Mouse (Mus musculus): ENCODE data around the gene Prkcd. TPM values are rescaled to one million over a fixed set of nuclear protein-coding genes. Genes with fewer than 3 reads are reported as not detected.

Gene Prkcd
- polyA plus RNA-seq, 1 experiment = 23.6 TPM

- H3K36me3 ChIP-seq (ENCODE audit: control insufficient read depth, insufficient read depth) = no peaks in the 10 kb centered on the region
- H3K27me3 ChIP-seq (ENCODE audit: control insufficient read depth, insufficient read depth, insufficient read length) = no peaks in the 10 kb centered on the region
- TF ChIP-seq MYOD1 (IDR thresholded peaks at IDR 0.05; ENCODE audit: control insufficient read depth in 1 of 3, insufficient read length in 2 of 3, low read depth in 2 of 3) (no peak), CEBPB (IDR thresholded peaks at IDR 0.05; ENCODE audit: insufficient read depth, poor library complexity, severe bottlenecking) (no peak), REST (IDR thresholded peaks at IDR 0.05; ENCODE audit: insufficient read depth, insufficient read length) (no peak), MAX (IDR thresholded peaks at IDR 0.05; ENCODE audit: low read depth) (no peak), POLR2A (IDR thresholded peaks at IDR 0.05; ENCODE audit: insufficient read length, low read depth) (no peak)
- no peak overlapping the region for H3ac ChIP-seq (ENCODE audit: control insufficient read depth, insufficient read length)
- H3K79me2 ChIP-seq (ENCODE audit: control insufficient read depth, insufficient read depth) = peaks cover 34% of the 10 kb centered on the region
- no peak overlapping the region for H3K4me2 ChIP-seq (ENCODE audit: low read depth)
- no peak overlapping the region for H3K4me3 ChIP-seq
Observed at GRCm38 (mm10) chr14:30622130-30622529, 3.9 kb downstream of the Prkcd start.

GRCm38 (mm10) chr14:30619982-30620578 is 5.9 kb downstream of the Prkcd start:
- no peak overlapping the region for H3K4me3 ChIP-seq

GRCm38 (mm10) chr14:30618746-30619275 is 7.2 kb downstream of the Prkcd start:
- H3K4me3 ChIP-seq = peak overlapping the region; percentile 5
- peak; percentile 65 for TF ChIP-seq POLR2A (IDR thresholded peaks at IDR 0.05; ENCODE audit: insufficient read length, low read depth)
- TF ChIP-seq MAX (IDR thresholded peaks at IDR 0.05; ENCODE audit: low read depth) = no peak
- TF ChIP-seq E2F4 (IDR thresholded peaks at IDR 0.05; ENCODE audit: insufficient read depth) = no peak
- TF ChIP-seq TCF3 (IDR thresholded peaks at IDR 0.05; ENCODE audit: insufficient read length, low read depth) = no peak
- no peak for TF ChIP-seq TCF12 (IDR thresholded peaks at IDR 0.05; ENCODE audit: insufficient read depth, poor library complexity, severe bottlenecking)
- TF ChIP-seq CEBPB (IDR thresholded peaks at IDR 0.05; ENCODE audit: insufficient read depth, poor library complexity, severe bottlenecking) = peak; percentile 75; the same call in 1 of the 2 replicates
- no peak for TF ChIP-seq MYOD1 (IDR thresholded peaks at IDR 0.05; ENCODE audit: control insufficient read depth in 1 of 3, insufficient read length in 2 of 3, low read depth in 2 of 3)
- TF ChIP-seq POLR2AphosphoS2 (IDR thresholded peaks at IDR 0.05; ENCODE audit: insufficient read length, low read depth) = peak; percentile 72
- no peak for TF ChIP-seq REST (IDR thresholded peaks at IDR 0.05; ENCODE audit: insufficient read depth, insufficient read length)
- H3K4me2 ChIP-seq (ENCODE audit: low read depth) = peak overlapping the region; percentile 60
- no peaks in the 10 kb centered on the region for H3K36me3 ChIP-seq (ENCODE audit: control insufficient read depth, insufficient read depth)
- peaks cover 28% of the 10 kb centered on the region for H3K79me2 ChIP-seq (ENCODE audit: control insufficient read depth, insufficient read depth)
- no peaks in the 10 kb centered on the region for H3K27me3 ChIP-seq (ENCODE audit: control insufficient read depth, insufficient read depth, insufficient read length)
- H3ac ChIP-seq (ENCODE audit: control insufficient read depth, insufficient read length) = no peak overlapping the region

More at GRCm38 (mm10) chr14:30619982-30620578, 5.9 kb downstream of the Prkcd start:
- Histone ChIP-seq H3K36me3 (ENCODE audit: control insufficient read depth, insufficient read depth) (no peaks in the 10 kb centered on the region), H3K27me3 (ENCODE audit: control insufficient read depth, insufficient read depth, insufficient read length) (no peaks in the 10 kb centered on the region), H3K79me2 (ENCODE audit: control insufficient read depth, insufficient read depth) (peaks cover 28% of the 10 kb centered on the region), H3ac (ENCODE audit: control insufficient read depth, insufficient read length) (no peak overlapping the region), H3K4me2 (ENCODE audit: low read depth) (no peak overlapping the region)
- TF ChIP-seq E2F4 (IDR thresholded peaks at IDR 0.05; ENCODE audit: insufficient read depth) = no peak
- TF ChIP-seq CEBPB (IDR thresholded peaks at IDR 0.05; ENCODE audit: insufficient read depth, poor library complexity, severe bottlenecking) = no peak
- no peak for TF ChIP-seq REST (IDR thresholded peaks at IDR 0.05; ENCODE audit: insufficient read depth, insufficient read length)
- TF ChIP-seq TCF3 (IDR thresholded peaks at IDR 0.05; ENCODE audit: insufficient read length, low read depth) = no peak
- peak in 1 of 3 experiments; percentile 39 for TF ChIP-seq MYOD1 (IDR thresholded peaks at IDR 0.05; ENCODE audit: control insufficient read depth in 1 of 3, insufficient read length in 2 of 3, low read depth in 2 of 3)
- no peak for TF ChIP-seq MYOG (IDR thresholded peaks at IDR 0.05; ENCODE audit: control insufficient read depth in 1 of 3, insufficient read depth in 1 of 3, insufficient read length in 2 of 3, low read depth in 2 of 3)

GRCm38 (mm10) chr14:30616751-30617150 is 9.3 kb downstream of the Prkcd start:
- peaks cover 19% of the 10 kb centered on the region for H3K79me2 ChIP-seq (ENCODE audit: control insufficient read depth, insufficient read depth)
- TF ChIP-seq TCF3 (IDR thresholded peaks at IDR 0.05; ENCODE audit: insufficient read length, low read depth) (no peak), E2F4 (IDR thresholded peaks at IDR 0.05; ENCODE audit: insufficient read depth) (no peak), MYOG (IDR thresholded peaks at IDR 0.05; ENCODE audit: control insufficient read depth in 1 of 3, insufficient read depth in 1 of 3, insufficient read length in 2 of 3, low read depth in 2 of 3) (no peak), POLR2A (IDR thresholded peaks at IDR 0.05; ENCODE audit: insufficient read length, low read depth) (no peak), MAX (IDR thresholded peaks at IDR 0.05; ENCODE audit: low read depth) (no peak), CEBPB (IDR thresholded peaks at IDR 0.05; ENCODE audit: insufficient read depth, poor library complexity, severe bottlenecking) (no peak), REST (IDR thresholded peaks at IDR 0.05; ENCODE audit: insufficient read depth, insufficient read length) (no peak), MYOD1 (IDR thresholded peaks at IDR 0.05; ENCODE audit: control insufficient read depth in 1 of 3, insufficient read length in 2 of 3, low read depth in 2 of 3) (no peak), POLR2AphosphoS2 (IDR thresholded peaks at IDR 0.05; ENCODE audit: insufficient read length, low read depth) (no peak), USF1 (IDR thresholded peaks at IDR 0.05; ENCODE audit: low read depth) (no peak), TCF12 (IDR thresholded peaks at IDR 0.05; ENCODE audit: insufficient read depth, poor library complexity, severe bottlenecking) (no peak), SRF (IDR thresholded peaks at IDR 0.05; ENCODE audit: control insufficient read depth, insufficient read length, low read depth) (no peak)
- no peaks in the 10 kb centered on the region for H3K36me3 ChIP-seq (ENCODE audit: control insufficient read depth, insufficient read depth)
- H3ac ChIP-seq (ENCODE audit: control insufficient read depth, insufficient read length) = no peak overlapping the region
- no peak overlapping the region for H3K4me2 ChIP-seq (ENCODE audit: low read depth)
- no peaks in the 10 kb centered on the region for H3K27me3 ChIP-seq (ENCODE audit: control insufficient read depth, insufficient read depth, insufficient read length)
- no peak overlapping the region for H3K4me3 ChIP-seq

Data from myocyte (in vitro differentiated cells).